Mouse (Mus musculus) hindbrain, embryonic 11.5 days (tissue): Measurements from ENCODE around the gene Olfr685. TPM values are rescaled to one million over a fixed set of nuclear protein-coding genes. Genes with fewer than 3 reads are reported as not detected.

Experiments
- ATAC-seq: fragments of 200-750 bp; cut with Nextera tagmentation; 2 replicates; pipeline ENCODE4 v1.8.0; 2017; ENCODE audit warnings: mild to moderate bottlenecking, moderate TSS enrichment, moderate library complexity; ENCODE audit not compliant: low FRiP score
- DNase-seq: peaks from one replicate; pipeline ENCODE4 v3.0.0-alpha.2; 2015; ENCODE audit warnings: low spot score
- H3K27ac ChIP-seq: fragments of 300-500 bp; sonication (generic); 2 replicates; pipeline ENCODE4 v1.5.1; 2014; ENCODE audit warnings: mild to moderate bottlenecking, low read depth, low read length
- H3K27me3 ChIP-seq: fragments of 300-500 bp; sonication (generic); 2 replicates; pipeline ENCODE4 v1.6.1; 2014; ENCODE audit warnings: mild to moderate bottlenecking, low read length, moderate library complexity, mixed read lengths; ENCODE audit not compliant: control insufficient read depth, insufficient read depth
- H3K36me3 ChIP-seq: fragments of 300-500 bp; sonication (generic); 2 replicates; pipeline ENCODE4 v1.6.1; 2014; ENCODE audit warnings: mild to moderate bottlenecking, low read length, moderate library complexity, mixed read lengths; ENCODE audit not compliant: control insufficient read depth, insufficient read depth
- H3K4me1 ChIP-seq: fragments of 300-500 bp; sonication (generic); replicated peaks from 2 replicates; pipeline ENCODE4 v1.6.1; 2014; ENCODE audit warnings: low read length, mixed read lengths; ENCODE audit not compliant: control insufficient read depth, insufficient read depth
- H3K4me2 ChIP-seq: fragments of 300-500 bp; sonication (generic); replicated peaks from 2 replicates; pipeline ENCODE4 v1.6.1; 2014; ENCODE audit warnings: mild to moderate bottlenecking, low read depth, low read length
- H3K4me3 ChIP-seq: fragments of 300-500 bp; sonication (generic); 2 replicates; pipeline ENCODE4 v1.5.1; 2014; ENCODE audit warnings: low read depth, low read length
- H3K9ac ChIP-seq: fragments of 300-500 bp; sonication (generic); 2 replicates; pipeline ENCODE4 v1.6.1; 2014; ENCODE audit warnings: low read depth, low read length
- H3K9me3 ChIP-seq: fragments of 300-500 bp; sonication (generic); 2 replicates; pipeline ENCODE4 v1.6.1; 2016; ENCODE audit warnings: low read length; ENCODE audit not compliant: control insufficient read depth
- WGBS: fragments of 180-500 bp; shearing (Covaris S2); extraction: QIAGEN DNeasy Blood & Tissue Kit; methylation state at CpG from one replicate; pipeline ENCODE4 v1.1.7; 2014; 5-methylcytosine and 5-hydroxymethylcytosine counted together
- polyA plus RNA-seq: library from polyadenylated mRNA; unstranded; fragments of >200 nt; fragmentation: Nextera tagmentation; extraction: Ambion mirVana; gene quantifications from 2 replicates; pipeline ENCODE4 v1.2.1, GENCODE M21; 2014

Gene Olfr685
- polyA plus RNA-seq, result not detected in 2 replicates

- Histone ChIP-seq H3K4me3 (no peak within 1 kb of the TSS), H3K4me1 (no peaks in the 10 kb centered on the region), H3K27ac (no peak within 1 kb of the TSS), H3K4me2 (no peak within 1 kb of the TSS), H3K9ac (no peak within 1 kb of the TSS), H3K27me3 (no peaks in the 10 kb centered on the region), H3K36me3 (no peaks in the 10 kb centered on the region), H3K9me3 (no peaks in the 10 kb centered on the region)
- WGBS, result 95% methylated on average over 1 of the region's 1 CpGs
- DNase-seq (no peak), ATAC-seq (no peak)
These were observed at the start of gene Olfr685 for GRCm38 (mm10) chr7:105185912-105186311. Olfr685 (minus strand) TSS chr7:105186012.

GRCm38 (mm10) chr7:105229386-105229785 is 43.6 kb upstream of the Olfr685 start:
- H3K27ac ChIP-seq, result no peak overlapping the region
- H3K9ac ChIP-seq, result no peak overlapping the region
- H3K27me3 ChIP-seq, result no peaks in the 10 kb centered on the region
- H3K4me2 ChIP-seq, result no peak overlapping the region
- H3K4me3 ChIP-seq, result no peak overlapping the region
- ATAC-seq (no peak), DNase-seq (no peak)
- 87% methylated on average over 2 of the region's 2 CpGs for WGBS
- no peaks in the 10 kb centered on the region for H3K9me3 ChIP-seq
- H3K4me1 ChIP-seq, result no peaks in the 10 kb centered on the region
- H3K36me3 ChIP-seq, result no peaks in the 10 kb centered on the region

DNA sequence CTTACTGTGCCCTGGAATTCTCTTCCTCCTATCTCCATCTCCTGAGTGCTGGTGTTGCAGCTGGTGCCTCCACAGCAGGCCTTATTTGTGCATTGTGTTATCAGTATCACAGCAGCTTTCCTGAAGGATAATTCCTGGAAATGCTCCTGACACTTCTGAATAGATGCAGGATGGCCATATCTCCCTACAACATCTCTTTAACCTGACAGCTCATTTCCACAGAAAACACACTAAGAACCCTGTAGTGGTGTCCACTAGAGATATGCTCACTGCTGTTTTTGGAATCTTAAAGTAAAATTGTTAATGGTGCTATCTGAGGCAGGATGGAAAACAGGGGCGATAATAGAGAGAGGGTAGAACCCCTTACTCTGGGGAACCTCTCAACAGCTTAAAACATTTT is 42.3 kb upstream of the Olfr685 start:
- H3K36me3 ChIP-seq, result no peaks in the 10 kb centered on the region
- H3K4me3 ChIP-seq, result no peak overlapping the region
- H3K9ac ChIP-seq, result no peak overlapping the region
- DNase-seq, result no peak
- no peaks in the 10 kb centered on the region for H3K27me3 ChIP-seq
- H3K4me2 ChIP-seq, result no peak overlapping the region
- H3K9me3 ChIP-seq, result no peaks in the 10 kb centered on the region
- 85% methylated on average over 1 of the region's 1 CpGs for WGBS
- no peaks in the 10 kb centered on the region for H3K4me1 ChIP-seq
- ATAC-seq, result no peak
- no peak overlapping the region for H3K27ac ChIP-seq

DNA sequence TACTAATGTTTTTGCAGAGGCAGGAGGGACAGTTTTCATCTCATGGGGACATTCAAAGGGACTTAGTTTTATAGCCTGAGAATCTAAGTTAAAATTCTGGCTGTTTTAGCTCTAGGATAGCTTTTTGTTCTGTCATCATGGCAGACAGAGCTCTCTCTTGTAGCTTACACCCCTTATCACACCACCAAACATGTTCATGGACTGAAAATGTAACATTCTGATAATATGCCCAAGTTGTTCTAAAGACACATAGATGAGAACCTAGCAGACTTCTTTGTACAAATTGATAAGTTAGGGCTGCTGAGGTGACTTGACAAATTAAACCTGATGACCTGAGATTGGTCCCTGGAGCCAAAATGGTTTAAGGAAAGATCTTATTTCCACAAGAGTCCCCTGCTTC is 40.9 kb upstream of the Olfr685 start:
- Histone ChIP-seq H3K4me1 (no peaks in the 10 kb centered on the region), H3K36me3 (no peaks in the 10 kb centered on the region), H3K27me3 (no peaks in the 10 kb centered on the region), H3K9me3 (no peaks in the 10 kb centered on the region), H3K27ac (no peak overlapping the region), H3K4me2 (no peak overlapping the region), H3K4me3 (no peak overlapping the region), H3K9ac (no peak overlapping the region)
- ATAC-seq (no peak), DNase-seq (no peak)

DNA sequence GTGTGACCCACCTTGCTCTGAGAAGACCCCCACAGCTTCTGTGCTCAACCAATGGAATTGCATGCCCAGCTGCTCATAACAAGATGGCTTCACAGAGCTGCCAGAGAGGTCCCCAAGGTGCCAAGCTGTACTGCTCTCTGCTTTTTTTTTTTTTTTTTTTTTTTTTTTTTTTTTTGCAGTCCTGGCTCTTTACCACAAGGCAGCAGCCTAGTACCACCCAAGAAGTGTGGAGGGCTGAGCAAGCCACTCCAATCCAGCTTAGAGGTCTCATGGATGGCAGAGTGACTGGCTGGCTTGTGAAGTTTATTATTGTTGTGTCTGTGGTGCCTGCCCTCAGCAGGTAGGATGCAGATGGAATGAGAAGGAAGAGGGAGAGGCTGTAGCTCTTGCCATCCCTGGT is 40.3 kb upstream of the Olfr685 start:
- Histone ChIP-seq H3K9me3 (no peaks in the 10 kb centered on the region), H3K27me3 (no peaks in the 10 kb centered on the region), H3K4me3 (no peak overlapping the region), H3K9ac (no peak overlapping the region), H3K4me1 (no peaks in the 10 kb centered on the region), H3K27ac (no peak overlapping the region), H3K36me3 (no peaks in the 10 kb centered on the region), H3K4me2 (no peak overlapping the region)
- ATAC-seq (no peak), DNase-seq (no peak)

DNA sequence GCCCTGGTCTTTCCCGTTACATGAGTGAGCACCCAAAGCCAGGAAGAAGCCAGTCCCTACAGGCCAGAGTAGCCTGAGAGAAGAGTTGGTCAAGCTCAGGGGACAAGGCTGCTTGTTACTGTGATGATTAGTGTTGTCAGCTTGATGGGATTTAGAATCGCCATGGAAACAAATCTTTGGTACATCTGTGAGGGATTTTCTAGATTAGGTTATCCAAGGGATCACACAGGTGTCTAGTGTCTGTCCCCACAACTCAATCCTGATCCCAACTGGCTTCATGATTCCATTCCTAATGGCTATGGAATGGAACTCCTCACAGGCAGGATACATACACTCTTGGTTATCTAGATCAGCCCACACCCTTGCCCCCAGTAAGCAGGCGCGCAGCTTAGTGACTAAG is 32.5 kb upstream of the Olfr685 start:
- Histone ChIP-seq H3K27me3 (no peaks in the 10 kb centered on the region), H3K27ac (no peak overlapping the region), H3K9ac (no peak overlapping the region), H3K4me1 (no peaks in the 10 kb centered on the region), H3K4me3 (no peak overlapping the region), H3K9me3 (no peaks in the 10 kb centered on the region), H3K4me2 (no peak overlapping the region), H3K36me3 (no peaks in the 10 kb centered on the region)
- 81% methylated on average over 4 of the region's 4 CpGs for WGBS
- ATAC-seq (no peak), DNase-seq (no peak)

DNA sequence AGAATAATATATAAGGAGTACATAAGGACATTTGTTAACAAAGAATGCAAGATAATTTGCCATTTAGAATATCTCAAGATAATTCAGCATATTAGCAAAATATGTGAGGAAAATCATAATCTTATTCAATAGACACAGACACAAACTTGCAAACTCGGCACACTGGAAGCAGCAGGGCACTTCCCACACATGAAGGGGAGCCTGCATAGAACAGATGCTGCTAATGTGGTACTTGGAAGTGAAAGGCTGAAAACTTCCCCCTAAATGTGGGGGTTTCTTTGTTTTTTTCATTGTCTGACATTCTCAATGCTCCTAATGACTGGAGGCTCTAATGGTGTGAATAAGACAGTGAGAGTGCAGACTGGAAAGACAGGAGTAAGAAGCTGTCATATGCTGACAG is 28.9 kb upstream of the Olfr685 start:
- H3K9ac ChIP-seq, result no peak overlapping the region
- H3K4me2 ChIP-seq, result no peak overlapping the region
- no peaks in the 10 kb centered on the region for H3K36me3 ChIP-seq
- no peaks in the 10 kb centered on the region for H3K4me1 ChIP-seq
- 63% methylated on average over 1 of the region's 1 CpGs for WGBS
- H3K4me3 ChIP-seq, result no peak overlapping the region
- no peak overlapping the region for H3K27ac ChIP-seq
- ATAC-seq (no peak), DNase-seq (no peak)
- no peaks in the 10 kb centered on the region for H3K27me3 ChIP-seq
- H3K9me3 ChIP-seq, result no peaks in the 10 kb centered on the region

DNA sequence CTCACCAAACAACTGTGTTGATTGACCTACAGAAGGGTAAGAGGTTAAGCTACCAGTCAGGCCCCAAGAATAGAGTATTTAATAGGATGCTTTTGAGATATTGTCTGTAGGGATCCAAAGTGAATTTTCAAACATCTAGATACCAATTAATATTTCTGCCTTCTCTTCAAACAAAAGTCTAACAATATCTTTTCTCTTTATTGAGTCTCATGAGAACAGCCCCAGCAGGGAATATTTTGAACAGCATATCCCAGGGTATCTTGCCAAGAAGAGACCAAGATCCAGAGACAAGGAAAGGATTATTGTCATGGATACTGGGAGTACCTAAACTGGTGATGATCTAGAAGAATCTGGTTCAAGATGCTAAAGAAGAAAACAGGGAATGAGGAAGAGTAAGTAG is 21.6 kb upstream of the Olfr685 start, which contains the start of gene Olfr686:
TSS of gene Olfr686 (minus strand) at position 101 of the 400 bp plus-strand sequence.
- H3K27ac ChIP-seq, result no peak within 1 kb of the TSS
- H3K9me3 ChIP-seq, result no peaks in the 10 kb centered on the region
- no peak within 1 kb of the TSS for H3K9ac ChIP-seq
- DNase-seq (no peak), ATAC-seq (no peak)
- H3K27me3 ChIP-seq, result no peaks in the 10 kb centered on the region
- H3K36me3 ChIP-seq, result no peaks in the 10 kb centered on the region
- no peaks in the 10 kb centered on the region for H3K4me1 ChIP-seq
- no peak within 1 kb of the TSS for H3K4me2 ChIP-seq
- H3K4me3 ChIP-seq, result no peak within 1 kb of the TSS

DNA sequence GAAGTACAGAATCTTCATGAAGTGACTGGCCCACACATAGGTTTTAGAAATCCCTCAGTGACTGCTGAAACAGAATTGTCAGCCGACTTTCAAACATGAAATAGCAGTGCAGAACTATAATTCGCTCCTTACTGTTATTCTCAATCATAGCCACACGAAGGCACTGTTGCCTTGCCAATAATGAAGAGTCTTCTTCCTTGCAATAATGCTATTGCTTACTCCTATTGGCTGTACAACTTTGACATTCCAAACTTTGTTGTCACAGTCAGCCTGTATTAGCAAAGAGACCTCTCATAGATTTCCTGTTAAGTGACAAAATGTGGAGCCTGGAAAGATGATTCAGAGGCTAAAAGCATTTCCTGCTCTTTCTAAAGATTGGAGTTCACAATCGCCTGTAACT is 15.0 kb downstream of the Olfr685 start:
- Histone ChIP-seq H3K9ac (no peak overlapping the region), H3K4me3 (no peak overlapping the region), H3K27me3 (no peaks in the 10 kb centered on the region), H3K9me3 (no peaks in the 10 kb centered on the region), H3K4me2 (no peak overlapping the region), H3K27ac (no peak overlapping the region), H3K4me1 (no peaks in the 10 kb centered on the region), H3K36me3 (no peaks in the 10 kb centered on the region)
- no peak for ATAC-seq
- DNase-seq, result peak; percentile 6
- 59% methylated on average over 4 of the region's 4 CpGs for WGBS
